Mouse (Mus musculus): ENCODE measurements around the gene Krt19. TPM values are rescaled to one million over a fixed set of nuclear protein-coding genes. Genes with fewer than 3 reads are reported as not detected.

Krt19 gene
- polyA plus RNA-seq, 1 experiment from 2014 or later = 86.8 TPM

DNA sequence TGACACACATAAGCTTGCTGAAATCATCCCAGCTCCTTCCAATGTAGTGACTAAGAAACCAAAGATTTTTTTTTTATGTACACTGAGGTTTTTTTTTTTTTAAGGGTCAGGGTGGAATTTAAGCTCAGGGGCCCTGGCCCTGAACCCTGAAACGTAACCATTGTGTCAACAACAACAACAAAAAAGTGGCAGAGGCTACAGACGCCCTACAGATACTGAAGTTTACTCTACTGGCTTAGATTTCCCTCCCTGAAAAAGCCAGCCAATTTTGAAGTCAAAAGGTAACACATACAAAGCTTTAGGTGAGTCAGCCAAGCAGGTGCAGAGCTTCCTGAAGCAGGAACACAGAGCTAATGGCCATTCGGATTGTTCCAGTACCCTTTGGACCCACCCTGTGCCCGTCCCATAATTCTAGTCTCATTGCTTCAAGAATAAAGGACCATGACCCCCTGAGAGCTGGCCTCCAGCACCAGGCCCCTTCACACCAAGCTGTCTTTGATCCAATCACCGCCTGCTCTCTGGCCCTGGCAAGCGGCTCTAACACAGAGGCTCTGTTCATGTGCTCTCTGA is 9.5 kb upstream of the Krt19 start:
- no peak overlapping the region for H3K4me2 ChIP-seq
- no peaks in the 10 kb centered on the region for H3K27me3 ChIP-seq (replicated peaks)
- no peak overlapping the region for H3K4me3 ChIP-seq
- no peak for ATAC-seq (ENCODE audit: insufficient number of reproducible peaks, low FRiP score)
- WGBS = 66% methylated on average over 6 of the region's 6 CpGs
- no peaks in the 10 kb centered on the region for H3K9me3 ChIP-seq (replicated peaks)
- peaks cover 2% of the 10 kb centered on the region; the same call in 1 of the 2 replicates for H3K4me1 ChIP-seq (replicated peaks)
- H3K9ac ChIP-seq = no peak overlapping the region
- H3K27ac ChIP-seq (ENCODE audit: poor library complexity, severe bottlenecking) = no peak overlapping the region
- H3K36me3 ChIP-seq = no peaks in the 10 kb centered on the region

GRCm38 (mm10) chr11:100157331-100157730 is 8.9 kb upstream of the Krt19 start:
- Histone ChIP-seq H3K9me3 (replicated peaks) (no peaks in the 10 kb centered on the region), H3K4me2 (no peak overlapping the region), H3K36me3 (no peaks in the 10 kb centered on the region), H3K27me3 (replicated peaks) (no peaks in the 10 kb centered on the region), H3K9ac (no peak overlapping the region), H3K4me1 (replicated peaks) (peaks cover 2% of the 10 kb centered on the region; the same call in 1 of the 2 replicates), H3K4me3 (no peak overlapping the region), H3K27ac (ENCODE audit: poor library complexity, severe bottlenecking) (no peak overlapping the region)
- 80% methylated on average over 3 of the region's 3 CpGs for WGBS
- no peak for ATAC-seq (ENCODE audit: insufficient number of reproducible peaks, low FRiP score)

- no peaks in the 10 kb centered on the region; the same call in 1 of the 2 replicates for H3K4me1 ChIP-seq (replicated peaks)
- H3K36me3 ChIP-seq = no peaks in the 10 kb centered on the region
- H3K4me2 ChIP-seq = no peak overlapping the region
- H3K27ac ChIP-seq (ENCODE audit: poor library complexity, severe bottlenecking) = no peak overlapping the region
- WGBS = 52% methylated on average over 8 of the region's 8 CpGs
- H3K9me3 ChIP-seq (replicated peaks) = no peaks in the 10 kb centered on the region
- no peak for ATAC-seq (ENCODE audit: insufficient number of reproducible peaks, low FRiP score)
- no peaks in the 10 kb centered on the region for H3K27me3 ChIP-seq (replicated peaks)
- no peak overlapping the region for H3K4me3 ChIP-seq
- no peak overlapping the region for H3K9ac ChIP-seq
Observed at GRCm38 (mm10) chr11:100155497-100156255, 7.2 kb upstream of the Krt19 start.

DNA sequence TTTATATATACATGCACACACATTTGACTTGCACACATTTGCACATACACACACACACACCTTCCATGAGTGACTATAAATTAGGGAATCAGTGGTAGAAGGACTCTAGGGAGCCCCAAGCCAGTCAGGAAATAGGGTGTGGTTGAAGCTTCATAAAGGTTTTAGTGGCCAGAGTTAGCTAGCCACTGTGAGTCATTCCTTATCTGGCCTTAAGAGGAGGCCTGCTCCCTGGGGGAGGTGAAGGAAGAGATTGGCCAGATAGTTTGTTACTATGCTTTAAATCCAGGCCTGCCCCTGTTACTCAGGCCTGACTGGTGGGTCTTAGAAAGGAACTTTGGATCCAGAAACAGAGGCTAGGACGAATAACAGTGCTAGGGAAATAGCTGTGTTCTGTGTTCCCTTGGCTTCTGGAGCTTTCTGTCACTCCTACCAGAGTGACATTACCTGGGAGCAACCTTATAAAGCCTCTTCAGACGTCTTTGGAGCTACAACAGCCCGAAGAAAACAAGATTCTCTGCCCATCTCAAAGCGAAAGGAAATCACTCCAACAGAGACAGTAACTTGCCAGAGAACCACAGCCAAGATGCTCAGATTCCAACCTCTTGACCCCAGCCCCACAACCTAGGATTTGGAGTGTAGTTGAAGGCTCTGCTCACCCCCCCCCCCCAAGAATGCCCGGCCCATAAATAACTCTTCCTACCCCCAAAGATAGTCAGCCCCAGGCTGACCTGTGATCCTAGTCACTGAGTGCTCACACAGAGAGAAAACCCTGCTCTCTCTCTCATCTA is 705 bp downstream of the Krt19 start:
- Histone ChIP-seq H3K27ac (ENCODE audit: poor library complexity, severe bottlenecking) (no peak overlapping the region), H3K9ac (no peak overlapping the region)

GRCm38 (mm10) chr11:100145858-100146560 is 2.5 kb downstream of the Krt19 start:
- H3K4me2 ChIP-seq = peak overlapping the region; percentile 93
- H3K36me3 ChIP-seq = peaks cover 11% of the 10 kb centered on the region
- peak overlapping the region; percentile 50; the same call in 1 of the 2 replicates for H3K27ac ChIP-seq (ENCODE audit: poor library complexity, severe bottlenecking)
- WGBS = 1% methylated on average over 13 of the region's 13 CpGs
- no peaks in the 10 kb centered on the region for H3K9me3 ChIP-seq (replicated peaks)
- peak; percentile 58 for ATAC-seq (ENCODE audit: insufficient number of reproducible peaks, low FRiP score)
- peaks cover 13% of the 10 kb centered on the region; the same call in 1 of the 2 replicates for H3K27me3 ChIP-seq (replicated peaks)
- H3K4me1 ChIP-seq (replicated peaks) = peaks cover 46% of the 10 kb centered on the region
- H3K4me3 ChIP-seq = peak overlapping the region; percentile 63
- peak overlapping the region; percentile 80 for H3K9ac ChIP-seq

More for the DNA sequence above, 705 bp downstream of the Krt19 start:
- no peak overlapping the region for H3K4me3 ChIP-seq
- H3K36me3 ChIP-seq = no peaks in the 10 kb centered on the region
- H3K9me3 ChIP-seq (replicated peaks) = no peaks in the 10 kb centered on the region
- ATAC-seq (ENCODE audit: insufficient number of reproducible peaks, low FRiP score) = no peak
- WGBS = 38% methylated on average over 5 of the region's 5 CpGs
- H3K27me3 ChIP-seq (replicated peaks) = peaks cover 13% of the 10 kb centered on the region; the same call in 1 of the 2 replicates
- peaks cover 46% of the 10 kb centered on the region for H3K4me1 ChIP-seq (replicated peaks)
- H3K4me2 ChIP-seq = no peak overlapping the region

GRCm38 (mm10) chr11:100145104-100145503 is 3.4 kb downstream of the Krt19 start:
- peaks cover 46% of the 10 kb centered on the region for H3K4me1 ChIP-seq (replicated peaks)

DNA sequence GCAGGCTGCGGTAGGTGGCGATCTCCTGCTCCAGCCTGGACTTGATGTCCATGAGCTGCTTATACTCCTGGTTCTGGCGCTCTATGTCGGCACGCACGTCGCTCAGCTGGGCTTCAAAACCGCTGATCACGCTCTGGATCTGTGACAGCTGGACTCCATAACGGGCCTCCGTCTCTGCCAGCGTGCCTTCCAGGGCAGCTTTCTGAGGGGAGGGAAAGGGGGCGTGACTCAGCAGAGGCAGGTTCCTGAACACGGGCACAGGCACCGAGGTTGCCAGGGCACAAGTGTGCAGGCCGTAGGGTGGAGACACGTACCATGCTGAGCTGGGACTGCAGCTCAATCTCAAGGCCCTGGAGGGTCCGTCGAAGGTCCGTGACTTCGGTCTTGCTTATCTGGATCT is 7.5 kb downstream of the Krt19 start:
- H3K27ac ChIP-seq (ENCODE audit: poor library complexity, severe bottlenecking) = no peak overlapping the region
- no peak overlapping the region for H3K4me3 ChIP-seq
- 75% methylated on average over 21 of the region's 21 CpGs for WGBS
- no peaks in the 10 kb centered on the region for H3K9me3 ChIP-seq (replicated peaks)
- no peak overlapping the region for H3K9ac ChIP-seq
- peaks cover 13% of the 10 kb centered on the region; the same call in 1 of the 2 replicates for H3K27me3 ChIP-seq (replicated peaks)
- H3K4me1 ChIP-seq (replicated peaks) = peaks cover 45% of the 10 kb centered on the region
- no peak for ATAC-seq (ENCODE audit: insufficient number of reproducible peaks, low FRiP score)
- no peak overlapping the region for H3K4me2 ChIP-seq
- peaks cover 13% of the 10 kb centered on the region for H3K36me3 ChIP-seq

More at GRCm38 (mm10) chr11:100145104-100145503, 3.4 kb downstream of the Krt19 start:
- peak overlapping the region; percentile 93 for H3K4me2 ChIP-seq
- no peaks in the 10 kb centered on the region for H3K9me3 ChIP-seq (replicated peaks)
- H3K4me3 ChIP-seq = peak overlapping the region; percentile 63
- peak; percentile 43; the same call in 1 of the 2 replicates for ATAC-seq (ENCODE audit: insufficient number of reproducible peaks, low FRiP score)
- H3K27ac ChIP-seq (ENCODE audit: poor library complexity, severe bottlenecking) = 0 out of 2 replicates have a peak overlapping the region, but pooled peaks have one; percentile 9
- H3K36me3 ChIP-seq = peaks cover 13% of the 10 kb centered on the region
- H3K9ac ChIP-seq = peak overlapping the region; percentile 80
- peaks cover 13% of the 10 kb centered on the region; the same call in 1 of the 2 replicates for H3K27me3 ChIP-seq (replicated peaks)
- WGBS = 2% methylated on average over 20 of the region's 20 CpGs

- ATAC-seq (ENCODE audit: insufficient number of reproducible peaks, low FRiP score) = no peak
- peaks cover 30% of the 10 kb centered on the region for H3K4me1 ChIP-seq (replicated peaks)
- WGBS = 64% methylated on average over 2 of the region's 2 CpGs
Observed at GRCm38 (mm10) chr11:100139391-100139790, 9.1 kb downstream of the Krt19 start.

DNA sequence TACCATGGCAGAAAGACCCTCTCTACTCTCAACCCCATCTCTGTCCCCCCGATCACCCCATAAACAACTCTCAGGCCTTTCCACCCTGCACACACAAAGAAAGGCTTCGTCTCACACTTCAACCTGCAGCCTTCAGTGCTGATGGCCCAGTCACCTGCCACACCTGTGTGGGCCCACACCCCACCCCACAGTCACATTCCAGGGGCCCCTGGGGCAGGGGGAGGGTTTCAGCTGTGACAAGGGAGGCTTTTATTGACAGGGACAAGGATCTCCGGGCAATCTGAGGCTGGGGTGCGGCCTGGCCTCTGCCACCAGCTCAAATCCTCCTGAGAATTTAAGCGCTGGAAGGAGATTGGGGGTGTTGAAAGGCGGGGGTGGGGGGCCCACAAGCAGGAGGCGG is 9.7 kb downstream of the Krt19 start:
- no peak overlapping the region for H3K4me3 ChIP-seq
- peaks cover 27% of the 10 kb centered on the region for H3K4me1 ChIP-seq (replicated peaks)
- no peak overlapping the region for H3K9ac ChIP-seq
- H3K36me3 ChIP-seq = peaks cover 13% of the 10 kb centered on the region
- H3K27me3 ChIP-seq (replicated peaks) = peaks cover 4% of the 10 kb centered on the region; the same call in 1 of the 2 replicates
- H3K27ac ChIP-seq (ENCODE audit: poor library complexity, severe bottlenecking) = no peak overlapping the region
- H3K4me2 ChIP-seq = no peak overlapping the region
- H3K9me3 ChIP-seq (replicated peaks) = no peaks in the 10 kb centered on the region
- ATAC-seq (ENCODE audit: insufficient number of reproducible peaks, low FRiP score) = no peak
- 48% methylated on average over 7 of the region's 7 CpGs for WGBS

More at GRCm38 (mm10) chr11:100139391-100139790, 9.1 kb downstream of the Krt19 start:
- H3K36me3 ChIP-seq = peaks cover 13% of the 10 kb centered on the region
- no peak overlapping the region for H3K9ac ChIP-seq
- no peak overlapping the region for H3K27ac ChIP-seq (ENCODE audit: poor library complexity, severe bottlenecking)
- no peak overlapping the region for H3K4me2 ChIP-seq
- H3K4me3 ChIP-seq = no peak overlapping the region
- H3K9me3 ChIP-seq (replicated peaks) = no peaks in the 10 kb centered on the region
- H3K27me3 ChIP-seq (replicated peaks) = no peaks in the 10 kb centered on the region; the same call in 1 of the 2 replicates

- Histone ChIP-seq H3K27ac (ENCODE audit: poor library complexity, severe bottlenecking) (no peak overlapping the region), H3K9ac (no peak overlapping the region), H3K36me3 (peaks cover 13% of the 10 kb centered on the region), H3K4me3 (no peak overlapping the region), H3K27me3 (replicated peaks) (peaks cover 6% of the 10 kb centered on the region; the same call in 1 of the 2 replicates), H3K9me3 (replicated peaks) (no peaks in the 10 kb centered on the region), H3K4me2 (no peak overlapping the region), H3K4me1 (replicated peaks) (peaks cover 27% of the 10 kb centered on the region)
- WGBS = 53% methylated on average over 5 of the region's 5 CpGs
- ATAC-seq (ENCODE audit: insufficient number of reproducible peaks, low FRiP score) = no peak
Observed at GRCm38 (mm10) chr11:100137693-100138092, 10.8 kb downstream of the Krt19 start.
